Mouse (Mus musculus) cortical plate, adult 2 months (tissue): Measurements from ENCODE around the gene Myrfl.

Source experiments
- CTCF ChIP-seq: fragments of 200-500 bp; IDR thresholded peaks from 2 replicates; pipeline ENCODE4 v1.5.1; 2011; ENCODE audit warnings: mild to moderate bottlenecking, control low read depth, low read length; ENCODE audit not compliant: insufficient read depth; ENCODE audit errors: extremely low read depth
- POLR2A ChIP-seq: fragments of 200-500 bp; IDR thresholded peaks from 2 replicates; pipeline ENCODE4 v1.6.1; 2011; ENCODE audit warnings: mild to moderate bottlenecking, low read length, control low read depth; ENCODE audit not compliant: insufficient read depth; ENCODE audit errors: extremely low read depth

GRCm38 (mm10) chr10:116801281-116801680 lies 95.4 kb downstream of the Myrfl start:
- TF ChIP-seq POLR2A (no peak), CTCF (no peak)
